ENCODE assay signal across 13 mouse cellular contexts in the genomic region with DNA sequence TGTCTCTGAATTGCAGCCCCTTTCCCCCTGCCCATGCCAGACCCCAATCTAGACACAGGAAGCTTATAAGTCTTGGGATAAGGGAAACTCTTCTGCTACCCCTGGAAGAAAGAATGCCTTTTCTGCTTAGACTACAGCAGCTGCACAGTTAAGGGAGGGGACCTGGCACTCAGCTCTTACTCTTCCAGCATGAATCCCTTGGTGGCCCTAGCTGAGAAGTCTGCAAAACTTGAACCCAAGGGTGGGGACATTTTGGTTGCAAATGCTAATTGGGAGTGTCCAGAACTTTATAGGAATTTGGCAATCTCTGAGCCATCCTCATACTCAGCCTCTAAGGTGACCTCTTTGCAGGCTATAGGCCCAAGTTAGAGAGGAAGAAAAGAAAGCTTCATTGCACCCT. TPM values are rescaled to one million over a fixed set of nuclear protein-coding genes. Genes with fewer than 3 reads are reported as not detected.
DNase-seq lines count a peak whose midpoint lies in the region; ATAC-seq and TF ChIP-seq lines count a peak whose summit lies in the region.
"Had no signal": no experiment of that assay in that cellular context is flagged by ENCODE, and none has a peak within 500 bp of the region (broad histone marks: within the 10 kb centered on the region; RNA-seq: fewer than 3 reads in every experiment).

No protein-coding gene starts in this region.

- no peak for ATAC-seq in embryonic facial prominence, embryonic 14.5 days (ENCODE audit: low read depth)
- no peak for ATAC-seq in limb, embryonic 15.5 days (ENCODE audit: insufficient number of reproducible peaks, low FRiP score, low TSS enrichment, low read depth)
- ATAC-seq: activated CD4-positive, CD25-positive, alpha-beta regulatory T cell, adult 4 months; liver, embryonic 12.5 days had no signal

- no peak for TF ChIP-seq POLR2A in cortical plate, adult 2 months (IDR thresholded peaks at IDR 0.05; ENCODE audit: extremely low read depth, insufficient read depth, low read length)

- DNase-seq in heart, postnatal 10 days, result peak; percentile 56 to 58
- no peak for DNase-seq in heart, adult 8-10 months (ENCODE audit: low spot score)
- DNase-seq in embryonic facial prominence, embryonic 14.5 days (ENCODE audit: low spot score), result peak; percentile 27
- no peak for DNase-seq in ovary, postnatal 10 days (ENCODE audit: low spot score)
- no peak for DNase-seq in layer of hippocampus, adult 18-20 months (ENCODE audit: low spot score in 2 of 2)
- DNase-seq: midbrain, embryonic 14.5 days had no signal

- H3K36me3 ChIP-seq in embryonic facial prominence, embryonic 14.5 days (ENCODE audit: control insufficient read depth, insufficient read depth, low read length), result no peaks in the 10 kb centered on the region
- H3K36me3 ChIP-seq in limb, embryonic 15.5 days, result no peaks in the 10 kb centered on the region
- H3K36me3 ChIP-seq: heart, embryonic 13.5 days; liver, embryonic 12.5 days had no signal

- H3K9ac ChIP-seq in embryonic facial prominence, embryonic 14.5 days (ENCODE audit: low read depth, low read length), result no peak overlapping the region
- no peak overlapping the region for H3K9ac ChIP-seq in limb, embryonic 15.5 days
- H3K9ac ChIP-seq: heart, embryonic 13.5 days; liver, embryonic 12.5 days had no signal

- no peak for TF ChIP-seq CTCF in cortical plate, adult 2 months (IDR thresholded peaks at IDR 0.05; ENCODE audit: extremely low read depth, insufficient read depth, low read length)

- no peaks in the 10 kb centered on the region for H3K27me3 ChIP-seq in embryonic facial prominence, embryonic 14.5 days (replicated peaks; ENCODE audit: control insufficient read depth, insufficient read depth, low read length)
- H3K27me3 ChIP-seq in limb, embryonic 15.5 days, result no peaks in the 10 kb centered on the region
- H3K27me3 ChIP-seq: heart, embryonic 13.5 days; liver, embryonic 12.5 days had no signal

- H3K4me3 ChIP-seq in cortical plate, adult 2 months (ENCODE audit: insufficient read depth, low read length), result no peak overlapping the region
- H3K4me3 ChIP-seq in embryonic facial prominence, embryonic 14.5 days (ENCODE audit: low read depth, low read length), result no peak overlapping the region
- no peak overlapping the region for H3K4me3 ChIP-seq in limb, embryonic 15.5 days
- H3K4me3 ChIP-seq: erythroblast, embryonic 14.5 days; heart, embryonic 13.5 days; liver, embryonic 12.5 days had no signal

- H3K9me3 ChIP-seq in embryonic facial prominence, embryonic 14.5 days (ENCODE audit: control insufficient read depth, low read length), result no peaks in the 10 kb centered on the region
- no peaks in the 10 kb centered on the region for H3K9me3 ChIP-seq in limb, embryonic 15.5 days
- H3K9me3 ChIP-seq: heart, embryonic 13.5 days; liver, embryonic 12.5 days had no signal

- no peak overlapping the region for H3K4me2 ChIP-seq in embryonic facial prominence, embryonic 14.5 days (ENCODE audit: low read depth, low read length)
- H3K4me2 ChIP-seq in limb, embryonic 15.5 days, result no peak overlapping the region
- H3K4me2 ChIP-seq: heart, embryonic 13.5 days; liver, embryonic 12.5 days had no signal

- intact Hi-C loops in heart, postnatal 10 days (cut with DNase I), result no loop called here

- peaks cover 2% of the 10 kb centered on the region; the same call in 1 of the 2 replicates for H3K4me1 ChIP-seq in cortical plate, adult 2 months (ENCODE audit: control insufficient read depth, insufficient read depth, low read length)
- H3K4me1 ChIP-seq in embryonic facial prominence, embryonic 14.5 days (ENCODE audit: control insufficient read depth, insufficient read depth, low read length), result peaks cover 14% of the 10 kb centered on the region
- H3K4me1 ChIP-seq in limb, embryonic 15.5 days, result 0 out of 2 replicates have a peak, but pooled peaks cover 2% of the 10 kb centered on the region

- H3K27ac ChIP-seq in cortical plate, adult 2 months (ENCODE audit: insufficient read depth, low read length), result 0 out of 2 replicates have a peak overlapping the region, but pooled peaks have one; percentile 31
- peak overlapping the region; percentile 85 for H3K27ac ChIP-seq in embryonic facial prominence, embryonic 14.5 days (replicated peaks; ENCODE audit: low read depth, low read length)
- peak overlapping the region; percentile 72 for H3K27ac ChIP-seq in limb, embryonic 15.5 days
- H3K27ac ChIP-seq: heart, embryonic 13.5 days; liver, embryonic 12.5 days; macrophage had no signal

RNA-seq across cellular contexts. Expression of a gene that starts 7.9 kb away (rescaled TPM):
- total RNA-seq in heart, postnatal 10 days (2021), result 100 to 1,000 TPM; 289 to 314 TPM
- total RNA-seq in heart, adult 8-10 months (2022), result 10 to 100 TPM; 70.6 to 81.5 (median 80.7) TPM
- 85.9 and 99.4 TPM in 2 replicates for polyA plus RNA-seq in cortical plate, adult 2 months (2012; rRNA removed)
- polyA plus RNA-seq in embryonic facial prominence, embryonic 14.5 days (2014; fragmentation: Nextera tagmentation; extraction: Ambion mirVana), result 132 and 137 TPM in 2 replicates
- 125 and 143 TPM in 2 replicates for polyA plus RNA-seq in limb, embryonic 15.5 days (2015; fragmentation: Nextera tagmentation; extraction: Ambion mirVana)
- total RNA-seq in layer of hippocampus, adult 18-20 months (2021), result 10 to 100 TPM; 26.4 to 33.6 TPM

Comparison
In these comparisons a context has a peak if more than half of its experiments do, and no peak if none do; other contexts are left out.
1. DNase-seq: peak in heart, postnatal 10 days (2 of 2) and embryonic facial prominence, embryonic 14.5 days (single experiment); none in heart, adult 8-10 months (single experiment), ovary, postnatal 10 days (single experiment) and layer of hippocampus, adult 18-20 months (0 of 2).
2. H3K27ac ChIP-seq: peak in every context shown above with its lines; median percentile 85 in embryonic facial prominence, embryonic 14.5 days; 72 in limb, embryonic 15.5 days; 31 in cortical plate, adult 2 months.